Mouse (Mus musculus): Measurements from ENCODE around the gene Adat1. TPM values are rescaled to one million over a fixed set of nuclear protein-coding genes. Genes with fewer than 3 reads are reported as not detected.

The Adat1 gene
- total RNA-seq, 4 experiments from 2014 or later: 4.4 to 6.1 (median 5.6) TPM

GRCm38 (mm10) chr8:111967246-111967870, 24.7 kb downstream of the Adat1 start:
- DNase-seq: no peak

GRCm38 (mm10) chr8:111964849-111965561, 27.1 kb downstream of the Adat1 start:
- DNase-seq: no peak

- no peak for DNase-seq
Observed at GRCm38 (mm10) chr8:111964351-111964750, 27.8 kb downstream of the Adat1 start.

GRCm38 (mm10) chr8:111963546-111963945, 28.6 kb downstream of the Adat1 start:
- no peak for DNase-seq

GRCm38 (mm10) chr8:111963091-111963490, 29.0 kb downstream of the Adat1 start:
- DNase-seq: no peak

- DNase-seq: no peak
Observed at GRCm38 (mm10) chr8:111962589-111962988, 29.5 kb downstream of the Adat1 start.

GRCm38 (mm10) chr8:111961330-111961729, 30.8 kb downstream of the Adat1 start:
- no peak for DNase-seq

- no peak for DNase-seq
Observed at GRCm38 (mm10) chr8:111960591-111961321, 31.3 kb downstream of the Adat1 start.

GRCm38 (mm10) chr8:111957231-111957630, 34.9 kb downstream of the Adat1 start:
- no peak for DNase-seq

- DNase-seq: no peak
Observed at GRCm38 (mm10) chr8:111955879-111956278, 36.2 kb downstream of the Adat1 start.

GRCm38 (mm10) chr8:111954844-111955594, 37.1 kb downstream of the Adat1 start:
- DNase-seq: no peak

GRCm38 (mm10) chr8:111951936-111952335, 40.2 kb downstream of the Adat1 start:
- no peak for DNase-seq

- DNase-seq: no peak
Observed at GRCm38 (mm10) chr8:111951317-111951716, 40.8 kb downstream of the Adat1 start.

GRCm38 (mm10) chr8:111950846-111951245, 41.3 kb downstream of the Adat1 start:
- DNase-seq: no peak

GRCm38 (mm10) chr8:111947954-111948353, 44.1 kb downstream of the Adat1 start:
- DNase-seq: no peak

GRCm38 (mm10) chr8:111947144-111947543, 45.0 kb downstream of the Adat1 start:
- no peak for DNase-seq

GRCm38 (mm10) chr8:111943544-111943943, 48.6 kb downstream of the Adat1 start:
- DNase-seq: no peak

- DNase-seq: peak; percentile 38
Observed at GRCm38 (mm10) chr8:111941101-111941454, 51.0 kb downstream of the Adat1 start.

GRCm38 (mm10) chr8:111940171-111941100, 51.7 kb downstream of the Adat1 start, which contains the start of gene Gabarapl2:
Gabarapl2 (plus strand) TSS chr8:111940703.
- peak; percentile 96 for DNase-seq

GRCm38 (mm10) chr8:111939516-111940142, 52.5 kb downstream of the Adat1 start:
- DNase-seq: peak; percentile 60
